Mouse (Mus musculus) liver, embryonic 18 days (tissue): ENCODE results near the gene Hdgfl3. TPM values are rescaled to one million over a fixed set of nuclear protein-coding genes. Genes with fewer than 3 reads are reported as not detected.

Experiments used
- polyA plus RNA-seq: library from polyadenylated mRNA; depleted of rRNA; stranded (reverse); fragments of >200 nt; gene quantifications from 2 replicates; pipeline ENCODE4 v1.2.3, GENCODE M21; 2012; rRNA removed

Hdgfl3 gene
- 0.22 and 0.28 TPM in 2 replicates for polyA plus RNA-seq

GRCm38 (mm10) chr7:81934267-81934745 lies at the start of gene Hdgfl3:
TSS of gene Hdgfl3 (minus strand) at chr7:81934473.

GRCm38 (mm10) chr7:81858968-81859721 lies 75.1 kb downstream of the Hdgfl3 start, which contains the start of gene Tm6sf1:
TSS of gene Tm6sf1 (plus strand) at chr7:81859001.

GRCm38 (mm10) chr7:81855694-81856093 lies 78.6 kb downstream of the Hdgfl3 start, which contains the start of gene Gm10160:
TSS of gene Gm10160 (minus strand) at chr7:81855794.

Other genes starting within 250 kb of the Hdgfl3 start
- 4.4 and 4.8 TPM in 2 replicates for gene Homer2, start 226.9 kb downstream of the Hdgfl3 start, polyA plus RNA-seq
- gene Ramac, start 171.5 kb downstream of the Hdgfl3 start, polyA plus RNA-seq, result 27.6 and 28.5 TPM in 2 replicates
- gene 3110040N11Rik, start 145.0 kb downstream of the Hdgfl3 start, polyA plus RNA-seq, result 21.2 and 23.0 TPM in 2 replicates
- 13.6 and 13.8 TPM in 2 replicates for gene Btbd1, start 105.0 kb downstream of the Hdgfl3 start, polyA plus RNA-seq
- not detected in 2 replicates for gene Gm10160, start 78.7 kb downstream of the Hdgfl3 start, polyA plus RNA-seq
- gene Tm6sf1, start 75.5 kb downstream of the Hdgfl3 start, polyA plus RNA-seq, result 16.7 and 18.6 TPM in 2 replicates
- gene Bnc1, start 57.8 kb upstream of the Hdgfl3 start, polyA plus RNA-seq, result 0.30 and 0.31 TPM in 2 replicates
- 0.07 TPM in 2 replicates for gene Sh3gl3, start 239.4 kb upstream of the Hdgfl3 start, polyA plus RNA-seq